Mouse (Mus musculus) Patski (cell line): ENCODE results near the gene Sult2a4. TPM values are rescaled to one million over a fixed set of nuclear protein-coding genes. Genes with fewer than 3 reads are reported as not detected.
"Not testable (repeated sequence)": the region's sequence is repeated elsewhere in the genome, so short reads cannot be mapped to it uniquely, and the experiment has no call there.

ENCODE experiments used
- ATAC-seq: fragments of 100-300 bp; one replicate; pipeline ENCODE4 v1.8.0; 2021
- CTCF ChIA-PET: fragments of 350-600 bp; sonication (Branson Sonifier 250); formaldehyde crosslinking; loops from one replicate; lab custom pipeline; 2022; ENCODE audit warnings: inconsistent platforms; lab: Charles Lee
- POLR2A ChIA-PET: fragments of 350-600 bp; sonication (Branson Sonifier 250); formaldehyde crosslinking; loops from one replicate; lab custom pipeline; 2022; ENCODE audit warnings: antibody characterized with exemption, inconsistent platforms; lab: Charles Lee
- DNase-seq: peaks from one replicate; pipeline ENCODE4 v3.0.0-alpha.2; 2011; ENCODE audit warnings: low read depth, low spot score
- H3K27me3 ChIP-seq: fragments of 371-371 bp; one replicate; pipeline ENCODE4 v1.5.1; 2021
- CTCF ChIP-seq: fragments of 100-300 bp; IDR thresholded peaks from one replicate; pipeline ENCODE4 v1.5.1; 2021
- in situ Hi-C: fragments of 300-500 bp; cut with MboI; formaldehyde crosslinking; loops from 3 replicates; pipeline ENCODE4 v1.11.1; 2018; ENCODE audit warnings: low pct_unique_long_range_greater_than_20kb, mixed read lengths
- polyA plus RNA-seq: library from polyadenylated mRNA; unstranded; gene quantifications from one replicate; pipeline ENCODE4 v1.2.3, GENCODE M21; 2021

The Sult2a4 gene
- polyA plus RNA-seq = not detected

DNA sequence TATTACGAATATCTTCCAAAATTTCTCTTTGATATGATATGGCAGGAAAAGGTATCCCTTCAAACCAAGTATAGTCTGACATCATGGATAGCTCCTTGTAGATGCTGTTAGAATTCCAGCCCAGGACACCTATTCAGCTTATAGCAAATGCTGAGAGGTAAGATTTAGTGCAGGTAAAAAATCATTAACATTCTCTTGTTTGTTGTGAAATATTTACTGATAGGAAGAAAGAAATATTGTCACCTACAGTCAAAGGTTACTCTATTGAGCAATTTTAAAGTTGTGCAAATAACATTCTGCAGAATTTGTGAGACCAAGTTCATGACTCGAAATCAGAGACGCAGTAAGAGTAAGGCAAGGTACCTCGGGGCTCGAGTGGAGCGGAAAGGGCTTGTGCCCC, at the start of gene Sult2a4:
TSS of gene Sult2a4 (minus strand) at position 101 of the 400 bp plus-strand sequence.
- ATAC-seq, in situ Hi-C loops, DNase-seq, POLR2A ChIA-PET, CTCF ChIA-PET, H3K27me3 ChIP-seq: not testable (repeated sequence)

DNA sequence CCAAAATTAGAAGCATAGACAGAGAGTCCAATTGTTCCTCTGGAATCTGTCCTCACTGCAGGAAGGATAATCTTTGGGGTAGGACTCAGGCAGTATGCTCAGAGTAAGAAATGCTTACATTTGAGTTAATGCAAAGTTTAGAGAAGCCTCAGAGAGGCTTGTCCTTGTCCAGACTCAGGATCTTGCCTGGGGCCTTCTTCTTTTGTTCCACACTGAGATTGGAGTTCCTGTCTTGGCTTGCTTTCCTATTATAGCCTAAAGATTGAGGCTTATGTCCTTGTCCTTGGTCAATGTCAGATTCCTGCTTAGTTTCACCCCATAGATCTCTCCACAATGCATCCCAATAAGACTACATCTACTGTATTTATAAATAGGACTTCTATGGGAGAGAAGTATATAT, 41.4 kb upstream of the Sult2a4 start:
- POLR2A ChIA-PET, DNase-seq, in situ Hi-C loops, CTCF ChIA-PET, ATAC-seq, H3K27me3 ChIP-seq: not testable (repeated sequence)

GRCm38 (mm10) chr7:14013083-14013482, 23.7 kb upstream of the Sult2a4 start:
- TF ChIP-seq CTCF = no peak
- in situ Hi-C loops = no loop called here
- DNase-seq (no peak), ATAC-seq (no peak)
- CTCF ChIA-PET = no interaction called here
- POLR2A ChIA-PET = no interaction called here
- no peaks in the 10 kb centered on the region for H3K27me3 ChIP-seq

- POLR2A ChIA-PET, ATAC-seq, CTCF ChIA-PET, in situ Hi-C loops, H3K27me3 ChIP-seq, DNase-seq: not testable (repeated sequence)
These were observed 21.3 kb upstream of the Sult2a4 start for GRCm38 (mm10) chr7:14010686-14011085.

Other genes with a start within 250 kb of the Sult2a4 start
- not detected for gene Sult2a1, start 152.2 kb downstream of the Sult2a4 start, polyA plus RNA-seq
- not detected for gene Sult2a3, start 133.4 kb upstream of the Sult2a4 start, polyA plus RNA-seq